Mouse (Mus musculus) CD4-positive helper T cell, adult 2 months (primary cell): ENCODE data around the gene Atg10.

Experiments
- DNase-seq: peaks from one replicate; pipeline ENCODE4 v3.0.0-alpha.2; 2012; ENCODE audit warnings: low read depth, missing footprints, low spot score

Atg10 gene

GRCm38 (mm10) chr13:90885856-90886532 lies 337.8 kb downstream of the Atg10 start:
- no peak for DNase-seq
